ENCODE assay signal across 18 mouse cellular contexts in the genomic region with DNA sequence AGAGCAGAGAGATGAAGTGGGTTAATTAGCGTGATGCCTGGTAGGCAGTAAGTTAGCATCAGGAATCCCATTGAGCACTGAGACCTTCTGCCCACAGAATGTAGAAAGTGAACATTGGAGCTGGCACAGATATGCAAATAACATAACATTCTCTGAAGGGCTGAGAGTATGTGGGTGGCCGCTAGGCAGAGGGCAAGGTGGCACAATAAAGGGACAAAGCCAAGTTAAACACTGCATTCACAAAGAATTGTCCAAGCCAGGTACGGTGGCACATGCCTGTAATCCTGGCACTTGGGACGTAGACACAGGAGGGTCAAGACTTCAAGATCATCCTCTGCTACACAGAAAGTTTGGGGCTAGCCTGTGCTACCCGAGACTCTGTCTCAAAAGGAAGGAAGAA. TPM values are rescaled to one million over a fixed set of nuclear protein-coding genes. Genes with fewer than 3 reads are reported as not detected.
"Had no signal": no experiment of that assay in that cellular context is flagged by ENCODE, and none has a peak within 500 bp of the region (broad histone marks: within the 10 kb centered on the region; RNA-seq: fewer than 3 reads in every experiment).

No protein-coding gene starts in this region.

- H3K4me2 ChIP-seq: liver, embryonic 15.5 days; lung, embryonic 14.5 days; midbrain, embryonic 12.5 days; neural tube, embryonic 13.5 days; neural tube, embryonic 15.5 days had no signal

- H3K9me3 ChIP-seq: liver, embryonic 15.5 days; midbrain, embryonic 10.5 days; midbrain, embryonic 12.5 days; neural tube, embryonic 13.5 days; neural tube, embryonic 15.5 days had no signal

- ATAC-seq: midbrain, embryonic 16.5 days had no signal

- H3K27ac ChIP-seq: liver, embryonic 15.5 days; midbrain, embryonic 10.5 days; midbrain, embryonic 12.5 days; neural tube, embryonic 13.5 days; neural tube, embryonic 15.5 days had no signal

- DNase-seq: lung, embryonic 14.5 days; lung, postnatal 14 days; midbrain, embryonic 14.5 days; retina, postnatal 1 day; right cerebral cortex, adult 18-20 months; right cerebral cortex, postnatal 25 days; right cerebral cortex, postnatal 4 days; spleen, adult 18-20 months; thymus, adult 18-20 months; thymus, postnatal 14 days; thymus, postnatal 36 days had no signal

- H3K4me1 ChIP-seq: midbrain, embryonic 10.5 days; midbrain, embryonic 12.5 days; neural tube, embryonic 13.5 days; neural tube, embryonic 15.5 days had no signal

- H3K36me3 ChIP-seq: liver, embryonic 15.5 days; midbrain, embryonic 10.5 days; midbrain, embryonic 12.5 days; neural tube, embryonic 13.5 days; neural tube, embryonic 15.5 days had no signal

- H3K4me3 ChIP-seq: liver, embryonic 15.5 days; midbrain, embryonic 10.5 days; midbrain, embryonic 12.5 days; myocyte; neural tube, embryonic 13.5 days; neural tube, embryonic 15.5 days had no signal

- H3K27me3 ChIP-seq: liver, embryonic 15.5 days; midbrain, embryonic 12.5 days; neural tube, embryonic 13.5 days; neural tube, embryonic 15.5 days had no signal

- H3K9ac ChIP-seq: liver, embryonic 15.5 days; lung, embryonic 14.5 days; midbrain, embryonic 12.5 days; neural tube, embryonic 13.5 days; neural tube, embryonic 15.5 days had no signal

RNA-seq across cellular contexts. Expression of gene Mybpc3, which starts 8.7 kb away (rescaled TPM):
- polyA plus RNA-seq: midbrain, embryonic 14.5 days; neural tube, embryonic 15.5 days had no signal
